Mouse (Mus musculus) liver, adult 2 months (tissue): Measurements from ENCODE around the gene Pmm1.
"Not testable (repeated sequence)": the region's sequence is repeated elsewhere in the genome, so short reads cannot be mapped to it uniquely, and the experiment has no call there.

ENCODE experiments used
- CTCF ChIP-seq: fragments of 200-500 bp; IDR thresholded peaks from 2 replicates; pipeline ENCODE4 v1.5.1; 2011; ENCODE audit warnings: low read depth, low read length, control low read depth
- POLR2A ChIP-seq: fragments of 200-500 bp; IDR thresholded peaks from 2 replicates; pipeline ENCODE4 v1.6.1; 2011; ENCODE audit warnings: low read length, control low read depth; ENCODE audit not compliant: insufficient read depth; ENCODE audit errors: extremely low read depth

- TF ChIP-seq CTCF, POLR2A: not testable (repeated sequence)
Observed at GRCm38 (mm10) chr15:81975156-81975555, 14.4 kb upstream of the Pmm1 start.
